Mouse (Mus musculus) layer of hippocampus, adult 2 months (tissue): ENCODE data around the gene Stub1. TPM values are rescaled to one million over a fixed set of nuclear protein-coding genes. Genes with fewer than 3 reads are reported as not detected.
A peak's percentile ranks its signal among the peaks of the same experiment; 100 is the strongest.

ENCODE experiments used
- DNase-seq, 2 experiments: peaks; one replicate each; pipeline ENCODE4 v3.0.0; 2022; ENCODE audit warnings: low spot score in 2 of 2
- H3K27ac ChIP-seq: fragments of 200-600 bp; 2 replicates; pipeline ENCODE4 v1.8.1; 2022
- H3K4me3 ChIP-seq: fragments of 200-600 bp; 2 replicates; pipeline ENCODE4 v1.8.1; 2022; ENCODE audit warnings: mild to moderate bottlenecking
- CTCF ChIP-seq: fragments of 200-600 bp; conservative IDR thresholded peaks from 2 replicates; pipeline ENCODE4 v1.8.1; 2022; ENCODE audit warnings: antibody characterized with exemption, mild to moderate bottlenecking, moderate library complexity
- long read RNA-seq, 2 experiments: library from polyadenylated mRNA; stranded (forward); transcript quantifications; one replicate each; pipeline ENCODE4 v2.0.0; 2021; ENCODE audit warnings: borderline mapping rate in 2 of 2
- total RNA-seq, 2 experiments: library from RNA; stranded (reverse); gene quantifications; 2 replicates each; pipeline ENCODE4 v1.2.3; 2021

Gene Stub1
- 100 to 1,000 TPM; 164 to 175 TPM for total RNA-seq
- long read RNA-seq, experiment 1, transcript Stub1-201 (7 exons, 1,803 nt), result major isoform, 131 of 158 reads
- long read RNA-seq, experiment 1, transcript Stub1-206 (6 exons, 1,408 nt), result minor isoform, 5 of 158 reads
- long read RNA-seq, experiment 1, partial matches to known transcripts, result 3 of 158 reads
- long read RNA-seq, experiment 1, other reads (novel, unspliced or antisense), result 17 of 158 reads
- long read RNA-seq, experiment 2, transcript Stub1-206 (6 exons, 1,408 nt), result minor isoform, 6 of 315 reads
- long read RNA-seq, experiment 2, transcript Stub1-205 (6 exons, 1,701 nt), result minor isoform, 5 of 315 reads
- long read RNA-seq, experiment 2, transcript Stub1-201 (7 exons, 1,803 nt), result major isoform, 204 of 315 reads
- long read RNA-seq, experiment 2, transcript Stub1-207 (7 exons, 1,341 nt), result minor isoform, 5 of 315 reads
- long read RNA-seq, experiment 2, partial matches to known transcripts, result 24 of 315 reads
- long read RNA-seq, experiment 2, other reads (novel, unspliced or antisense), result 67 of 315 reads

DNA sequence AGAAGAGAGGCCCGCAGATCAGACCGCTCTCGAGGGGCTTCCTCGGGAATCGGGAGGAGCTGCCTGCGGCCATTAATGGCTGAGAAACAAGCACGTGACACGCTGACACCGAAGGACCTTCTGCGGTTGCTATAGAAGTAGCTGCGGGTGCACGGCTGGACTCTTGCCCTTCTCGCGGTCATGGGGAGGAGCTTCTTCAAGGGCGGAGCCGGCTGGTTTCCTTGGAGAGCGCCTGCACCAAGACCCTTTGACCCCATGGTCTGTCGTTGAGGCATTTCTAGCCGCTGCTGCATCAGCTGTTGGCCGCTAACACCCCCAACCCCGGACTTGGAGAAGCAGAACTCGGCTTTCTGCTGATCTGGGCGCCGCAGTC lies at the start of gene Stub1:
Stub1 (minus strand) TSS at position 114 of the 373 bp plus-strand sequence.
- Histone ChIP-seq H3K27ac (peak within 1 kb of the TSS; percentile 99), H3K4me3 (peak within 1 kb of the TSS; percentile 87)
- DNase-seq, result peak; percentile 80 to 84
- no peak for TF ChIP-seq CTCF

DNA sequence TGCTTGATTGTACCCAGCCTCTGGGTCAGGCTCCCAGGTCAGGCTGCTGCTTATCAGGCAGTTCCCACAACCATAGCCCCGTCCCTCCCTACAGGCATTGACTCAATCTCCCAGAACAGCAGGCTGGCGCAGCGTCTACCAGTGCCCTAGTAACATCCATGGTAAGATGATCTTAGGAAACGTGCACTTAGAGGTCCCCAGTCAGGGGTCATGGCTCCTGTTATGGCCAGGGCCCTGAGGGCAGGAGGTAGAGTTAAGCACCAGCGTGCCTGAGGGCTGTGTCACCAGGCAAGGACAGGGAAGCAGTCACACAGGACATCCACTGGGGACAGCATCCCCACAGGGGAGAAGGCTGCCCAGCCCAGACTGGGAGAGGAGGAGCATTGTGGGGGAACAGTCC lies 49.1 kb upstream of the Stub1 start:
- DNase-seq, result no peak
- no peak overlapping the region for H3K4me3 ChIP-seq
- peak overlapping the region; percentile 67 for H3K27ac ChIP-seq
- peak; percentile 46 for TF ChIP-seq CTCF

DNA sequence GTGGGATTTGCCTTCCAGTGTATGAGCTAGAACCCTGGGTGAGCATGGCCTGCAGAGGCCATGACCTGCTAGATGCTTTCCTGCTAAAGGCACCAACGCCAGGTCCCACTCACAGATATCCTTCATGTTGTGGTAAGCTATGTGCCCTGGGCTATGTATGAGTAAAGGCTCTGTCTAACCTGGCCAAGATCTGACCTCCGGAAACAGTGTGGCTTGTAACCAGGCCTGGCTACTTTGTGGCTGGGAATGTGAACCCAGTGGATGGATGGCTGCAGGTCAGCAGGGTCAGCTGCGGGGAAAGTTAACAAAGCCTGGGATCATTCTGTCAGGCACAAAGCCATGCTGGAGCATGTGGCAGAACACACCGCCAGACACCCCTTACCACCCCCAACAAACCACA lies 48.5 kb upstream of the Stub1 start:
- H3K27ac ChIP-seq, result peak overlapping the region; percentile 67
- no peak for TF ChIP-seq CTCF

DNA sequence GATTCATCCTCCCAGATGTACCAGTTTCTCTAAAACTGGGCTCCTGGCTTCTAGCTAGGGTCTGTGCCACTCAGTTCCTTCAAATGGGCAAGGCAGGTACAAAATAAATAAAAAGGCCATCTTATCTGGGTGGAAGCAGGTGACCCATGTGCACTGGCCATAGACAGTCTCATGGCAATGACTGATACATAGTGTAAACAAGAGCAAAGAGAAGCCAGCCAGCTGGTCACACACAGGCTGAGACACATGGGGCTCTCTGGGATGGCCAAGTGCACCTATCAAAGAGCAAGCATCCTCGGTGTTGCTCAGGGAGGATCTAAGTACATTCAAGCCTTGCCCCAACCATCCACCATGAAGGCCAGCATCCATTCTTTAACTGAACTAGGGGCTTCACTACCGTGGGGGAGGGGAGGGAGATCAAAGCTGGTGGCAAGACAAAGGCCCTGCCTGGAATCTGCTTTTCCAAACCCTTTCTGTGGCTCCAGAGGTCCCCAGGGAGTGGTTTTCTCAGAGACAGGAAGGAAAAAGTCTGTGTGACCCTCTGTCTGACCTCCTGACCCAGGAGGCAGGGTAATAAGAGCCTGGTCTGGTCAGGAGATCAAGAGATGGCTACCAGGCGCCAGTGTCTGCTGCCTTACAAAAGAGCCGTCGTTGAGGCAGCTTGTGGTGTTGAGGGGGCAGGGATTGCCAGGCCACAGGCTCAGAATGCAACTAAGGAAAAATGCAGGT lies 47.9 kb upstream of the Stub1 start:
- Histone ChIP-seq H3K27ac (peak overlapping the region; percentile 67), H3K4me3 (no peak overlapping the region)
- no peak for TF ChIP-seq CTCF
- no peak for DNase-seq

More for the DNA sequence above, 48.5 kb upstream of the Stub1 start:
- H3K4me3 ChIP-seq, result no peak overlapping the region
- DNase-seq, result no peak

DNA sequence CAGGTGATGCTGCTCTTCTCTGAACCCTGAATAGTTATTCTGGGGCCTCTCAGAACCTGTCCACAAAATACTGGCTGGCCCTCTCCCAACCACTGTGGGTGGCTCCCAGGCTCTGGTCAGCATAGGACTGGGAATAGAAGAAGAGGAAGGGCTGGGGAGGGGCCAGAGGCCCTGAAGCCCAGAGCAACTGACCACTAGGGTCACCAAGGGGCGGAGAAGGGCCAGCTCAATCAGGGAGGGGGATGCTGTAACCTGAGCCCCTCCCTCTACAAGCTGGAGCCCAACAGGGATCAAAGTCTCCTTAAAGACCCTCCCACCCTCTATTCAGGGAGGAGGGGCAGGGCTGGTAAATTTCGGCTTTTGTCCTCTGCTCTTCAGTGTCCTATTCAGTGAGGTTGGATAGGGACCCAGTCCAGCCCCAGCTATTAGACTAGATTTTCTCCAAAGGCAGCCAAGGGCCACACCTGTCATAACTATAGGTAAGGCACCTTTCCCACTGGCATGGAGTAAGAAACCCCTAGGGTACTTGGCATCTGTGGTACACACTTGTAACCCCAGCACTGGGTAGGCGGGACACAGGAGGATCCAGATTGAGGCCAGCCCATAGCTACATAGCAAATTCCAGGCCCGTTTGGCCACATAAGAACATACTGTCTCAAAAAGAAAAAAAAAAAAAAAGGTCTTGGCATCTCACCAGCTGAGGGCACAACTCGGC lies 47.1 kb upstream of the Stub1 start, which contains the start of gene Wfikkn1:
Wfikkn1 (minus strand) TSS at position 663 of the 715 bp plus-strand sequence.
- no peak within 1 kb of the TSS for H3K4me3 ChIP-seq
- no peak for DNase-seq
- H3K27ac ChIP-seq, result peak within 1 kb of the TSS; percentile 67
- TF ChIP-seq CTCF, result no peak

DNA sequence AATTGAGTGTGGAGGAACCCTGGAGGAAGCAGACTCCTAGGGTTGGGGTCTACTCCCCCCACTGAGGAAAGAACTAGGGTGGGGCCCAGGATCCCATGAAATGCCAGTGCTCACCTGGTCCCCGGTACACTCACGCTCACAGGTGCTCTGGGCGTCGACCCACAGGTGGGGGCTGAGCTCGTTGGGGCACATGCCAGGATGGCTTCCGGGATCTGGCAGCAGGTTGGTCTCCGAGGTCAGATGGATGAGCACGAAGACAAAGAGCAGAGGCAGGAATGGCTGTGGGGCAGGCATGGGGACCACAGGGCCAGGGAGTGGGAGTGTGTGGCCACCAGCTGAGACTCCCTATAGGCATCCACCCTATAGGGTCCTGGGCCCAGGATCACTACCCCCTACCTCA lies 46.5 kb upstream of the Stub1 start:
- DNase-seq, result no peak
- H3K4me3 ChIP-seq, result no peak overlapping the region
- TF ChIP-seq CTCF, result no peak
- H3K27ac ChIP-seq, result peak overlapping the region; percentile 67; the same call in 1 of the 2 replicates

DNA sequence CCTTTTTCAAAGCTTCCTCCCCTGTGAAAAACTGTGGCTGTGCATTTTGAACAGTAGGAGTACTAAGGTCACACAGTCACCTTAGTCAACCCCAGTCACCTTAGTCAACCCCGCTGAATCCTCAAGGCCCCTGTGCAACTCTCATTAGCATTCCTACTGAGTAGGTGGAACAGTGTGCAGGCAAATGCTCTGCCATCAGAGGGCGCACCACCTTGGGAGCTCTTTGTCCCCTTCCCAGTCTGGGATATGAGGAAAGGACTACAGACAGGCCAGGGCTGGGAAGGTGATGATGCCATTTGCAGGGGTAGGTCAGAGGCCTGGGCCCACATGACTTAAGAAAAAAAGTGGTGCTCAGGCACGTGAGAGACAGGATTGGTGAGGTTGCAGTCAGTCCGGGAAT lies 46.1 kb upstream of the Stub1 start:
- TF ChIP-seq CTCF, result peak; percentile 83
- Histone ChIP-seq H3K4me3 (no peak overlapping the region), H3K27ac (no peak overlapping the region)
- no peak for DNase-seq

DNA sequence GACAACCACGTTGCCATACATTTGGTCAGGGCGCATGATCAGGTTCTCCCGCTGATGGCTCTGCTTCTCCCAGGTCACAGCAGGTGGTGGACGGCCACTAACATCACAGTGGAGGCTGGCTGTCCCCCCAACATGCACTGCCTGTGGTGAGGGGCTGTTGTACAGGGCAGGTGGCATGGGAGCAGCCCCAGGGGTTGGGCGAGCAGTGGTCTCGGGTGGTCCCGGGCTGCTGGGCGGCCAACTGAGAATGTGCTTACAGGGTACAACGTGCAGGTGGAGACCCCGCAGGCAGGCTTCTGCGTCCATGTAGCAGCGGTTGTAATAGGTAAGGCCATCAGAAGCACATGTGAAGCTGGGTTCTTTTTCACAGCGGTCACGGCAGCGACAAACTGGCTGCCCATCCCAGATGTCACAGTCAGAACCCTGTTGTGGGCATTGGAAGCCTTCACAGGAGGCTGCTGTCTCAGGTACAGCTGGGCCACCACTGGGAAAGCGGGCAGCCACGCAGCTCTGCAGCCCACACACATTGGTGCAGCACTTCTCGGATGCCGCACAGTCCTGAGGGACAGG lies 45.5 kb upstream of the Stub1 start:
- no peak for DNase-seq
- H3K27ac ChIP-seq, result no peak overlapping the region
- TF ChIP-seq CTCF, result no peak
- no peak overlapping the region for H3K4me3 ChIP-seq

DNA sequence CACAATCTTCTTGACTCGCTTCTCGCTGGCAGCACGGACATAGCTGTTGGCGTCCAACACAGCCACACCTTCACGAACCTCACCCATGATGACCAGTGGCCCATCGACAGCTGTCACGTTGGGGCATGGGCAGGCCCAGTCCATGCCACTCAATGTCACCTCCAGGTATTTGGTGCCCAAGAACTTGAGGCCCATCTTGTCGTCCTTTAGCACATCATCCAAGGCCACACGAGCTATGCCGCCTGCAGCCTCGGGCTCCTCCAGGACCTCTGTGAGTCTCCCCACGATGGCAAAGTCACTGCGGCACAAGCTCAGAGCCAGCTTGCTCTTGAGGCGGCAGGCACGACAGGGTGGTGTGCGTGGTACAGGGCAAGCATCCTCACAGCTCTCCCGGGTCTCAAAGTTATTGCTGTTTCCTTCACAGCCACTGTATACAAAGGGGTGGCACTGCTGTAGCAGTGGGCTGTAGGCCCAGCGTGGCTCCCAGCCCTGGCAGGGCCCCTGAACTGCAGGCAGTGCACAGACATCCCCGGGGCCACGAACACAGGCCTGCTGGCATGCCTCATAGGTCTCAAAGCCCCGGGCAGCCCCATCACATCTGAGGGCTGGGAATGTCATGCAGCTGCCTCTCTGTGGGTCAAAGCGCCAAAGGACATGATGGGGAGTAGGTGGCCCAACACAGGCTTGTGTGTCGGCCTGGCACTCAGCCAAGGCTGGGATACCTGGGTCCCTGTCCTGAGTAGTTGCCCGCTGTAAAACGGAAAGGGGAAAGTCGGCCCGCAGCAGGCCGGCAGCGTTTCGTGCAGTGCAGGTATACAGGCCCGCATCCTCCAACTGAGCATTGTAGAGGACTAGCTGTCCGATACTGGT lies 44.8 kb upstream of the Stub1 start:
- Histone ChIP-seq H3K27ac (no peak overlapping the region), H3K4me3 (no peak overlapping the region)
- TF ChIP-seq CTCF, result no peak
- DNase-seq, result no peak

DNA sequence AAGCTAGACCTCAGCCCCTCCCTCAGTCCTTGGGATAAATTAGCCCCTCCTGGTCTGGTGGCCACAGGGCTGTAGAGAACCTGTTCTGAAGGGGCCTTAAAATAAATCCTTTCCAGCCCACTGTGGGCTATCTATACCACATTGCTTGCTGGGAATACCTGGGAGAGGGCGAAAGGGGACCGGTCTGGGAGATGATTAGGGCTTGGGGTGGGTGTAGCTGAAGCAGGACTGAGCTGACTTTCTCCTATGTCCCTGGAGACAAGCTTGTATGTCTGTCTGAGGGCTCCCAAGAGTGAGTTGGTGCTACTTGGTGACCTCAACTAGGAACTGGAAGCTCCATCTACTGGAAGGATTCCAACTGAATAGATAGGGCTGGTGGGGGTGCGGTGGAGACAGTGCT lies 43.8 kb upstream of the Stub1 start:
- Histone ChIP-seq H3K4me3 (no peak overlapping the region), H3K27ac (no peak overlapping the region)
- no peak for TF ChIP-seq CTCF
- DNase-seq, result no peak

DNA sequence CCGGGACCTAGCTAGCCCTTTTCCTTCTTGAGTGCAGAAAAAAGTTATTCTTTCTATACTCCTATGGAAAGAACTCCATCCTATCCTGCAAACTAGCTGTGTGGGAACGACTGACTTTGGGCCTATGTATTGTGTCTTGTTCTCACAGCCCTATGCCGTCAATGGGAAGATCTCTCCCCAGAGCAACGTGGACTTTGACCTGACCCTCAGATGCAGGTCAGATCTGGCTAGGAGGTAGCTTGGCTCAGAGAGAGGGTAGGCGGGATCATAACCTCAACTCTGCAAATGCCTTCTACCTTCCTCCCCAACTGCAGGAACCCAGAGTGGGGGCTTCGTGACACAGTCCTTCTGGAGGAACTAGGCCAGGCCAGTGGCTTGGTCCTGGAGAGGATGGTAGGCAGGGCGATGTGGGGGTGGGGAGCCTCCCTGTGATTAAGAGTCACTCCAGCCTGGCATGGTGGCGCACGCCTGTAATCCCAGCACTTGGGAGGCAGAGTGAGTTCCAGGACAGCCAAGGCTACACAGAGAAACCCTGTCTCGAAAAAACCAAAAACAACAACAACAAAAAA lies 43.2 kb upstream of the Stub1 start:
- DNase-seq, result no peak
- Histone ChIP-seq H3K27ac (peak overlapping the region; percentile 97), H3K4me3 (peak overlapping the region; percentile 99)
- no peak for TF ChIP-seq CTCF
